Comparison of ENCODE assay signal across 10 mouse cellular contexts in the genomic region with DNA sequence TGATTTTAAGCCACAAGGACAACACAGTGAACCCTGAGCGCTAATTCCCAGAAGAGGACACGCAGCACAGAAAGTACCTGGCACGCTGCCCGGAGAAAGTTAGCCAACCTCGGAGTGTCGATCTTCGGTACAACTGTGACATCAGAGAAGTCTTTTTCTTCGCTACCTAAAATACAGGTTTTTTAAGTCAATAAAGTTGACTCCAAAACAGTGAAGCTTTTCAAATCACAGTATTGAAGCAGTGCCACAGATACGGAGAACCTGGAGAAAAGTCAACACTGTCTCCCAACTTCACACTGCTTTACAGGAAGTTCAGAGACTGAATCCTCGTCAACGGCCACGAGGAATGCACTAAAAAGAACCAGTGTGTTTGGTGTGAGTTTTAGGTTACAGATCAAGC. TPM values are rescaled to one million over a fixed set of nuclear protein-coding genes. Genes with fewer than 3 reads are reported as not detected.
DNase-seq lines count a peak whose midpoint lies in the region; ATAC-seq and TF ChIP-seq lines count a peak whose summit lies in the region.
"Had no signal": no experiment of that assay in that cellular context is flagged by ENCODE, and none has a peak within 500 bp of the region (broad histone marks: within the 10 kb centered on the region; RNA-seq: fewer than 3 reads in every experiment).

No protein-coding gene starts in this region.

- DNase-seq in kidney, adult 2 months: peak; percentile 95
- peak; percentile 88 for DNase-seq in adrenal gland, adult 2 months
- DNase-seq in gastrocnemius, postnatal 36 days: peak; percentile 83 to 89
- peak; percentile 69 for DNase-seq in liver, postnatal 0 days
- DNase-seq in testis, postnatal 14 days (ENCODE audit: low spot score): peak; percentile 81
- no peak for DNase-seq in left cerebral cortex, postnatal 36 days (ENCODE audit: low spot score in 2 of 2)
- no peak for DNase-seq in retina, embryonic 14.5 days (ENCODE audit: low spot score)

- peak overlapping the region; percentile 15; the same call in 1 of the 2 replicates for H3K4me3 ChIP-seq in kidney, adult 2 months (ENCODE audit: insufficient read depth, low read depth, low read length)
- H3K4me3 ChIP-seq in kidney, embryonic 16.5 days (ENCODE audit: low read length): no peak overlapping the region
- no peak overlapping the region for H3K4me3 ChIP-seq in liver, postnatal 0 days (ENCODE audit: low read depth, low read length)
- H3K4me3 ChIP-seq: neural tube, embryonic 13.5 days had no signal

- TF ChIP-seq POLR2A in kidney, adult 2 months (IDR thresholded peaks at IDR 0.05; ENCODE audit: low read depth, low read length): no peak

- H3K9me3 ChIP-seq in kidney, embryonic 16.5 days (ENCODE audit: low read length): no peaks in the 10 kb centered on the region
- no peaks in the 10 kb centered on the region for H3K9me3 ChIP-seq in liver, postnatal 0 days (ENCODE audit: low read length)
- H3K9me3 ChIP-seq: neural tube, embryonic 13.5 days had no signal

- no peak for TF ChIP-seq CTCF in kidney, adult 2 months (conservative IDR thresholded peaks at IDR 0.05; ENCODE audit: insufficient read depth, insufficient read length, low read depth, low read length)
- TF ChIP-seq CTCF in liver, postnatal 0 days (IDR thresholded peaks at IDR 0.05; ENCODE audit: low read depth): no peak

- peak overlapping the region; percentile 61; the same call in 1 of the 2 replicates for H3K27ac ChIP-seq in kidney, adult 2 months (ENCODE audit: insufficient read depth, low read depth, low read length)
- no peak overlapping the region for H3K27ac ChIP-seq in kidney, embryonic 16.5 days (ENCODE audit: low read length)
- H3K27ac ChIP-seq in liver, postnatal 0 days (ENCODE audit: low read depth): peak overlapping the region; percentile 24; the same call in 1 of the 2 replicates
- H3K27ac ChIP-seq: neural tube, embryonic 13.5 days had no signal

- peak; percentile 81 for TF ChIP-seq EP300 in liver, postnatal 0 days (IDR thresholded peaks at IDR 0.05; ENCODE audit: low read depth)

- H3K4me2 ChIP-seq in kidney, embryonic 16.5 days (replicated peaks; ENCODE audit: low read depth, low read length): no peak overlapping the region
- 0 out of 2 replicates have a peak overlapping the region, but pooled peaks have one; percentile 18 for H3K4me2 ChIP-seq in liver, postnatal 0 days (ENCODE audit: low read depth, low read length)
- H3K4me2 ChIP-seq: neural tube, embryonic 13.5 days had no signal

- H3K4me1 ChIP-seq in kidney, adult 2 months (ENCODE audit: control insufficient read depth, insufficient read depth, low read length): peaks cover 3% of the 10 kb centered on the region; the same call in 1 of the 2 replicates
- no peaks in the 10 kb centered on the region for H3K4me1 ChIP-seq in kidney, embryonic 16.5 days (ENCODE audit: insufficient read depth, low read length)
- H3K4me1 ChIP-seq in liver, postnatal 0 days (ENCODE audit: insufficient read depth): no peaks in the 10 kb centered on the region
- H3K4me1 ChIP-seq: neural tube, embryonic 13.5 days had no signal

- 13% methylated on average over 12 of the region's 12 CpGs for WGBS in kidney, adult 2 months
- WGBS in kidney, embryonic 16.5 days: 49% methylated on average over 12 of the region's 12 CpGs
- WGBS in liver, postnatal 0 days (ENCODE audit: insufficient replicate concordance): 57% methylated on average over 12 of the region's 12 CpGs

- H3K9ac ChIP-seq in kidney, embryonic 16.5 days (replicated peaks; ENCODE audit: low read length): no peak overlapping the region
- H3K9ac ChIP-seq in liver, postnatal 0 days (replicated peaks): no peak overlapping the region
- H3K9ac ChIP-seq: neural tube, embryonic 13.5 days had no signal

- intact Hi-C loops in gastrocnemius, postnatal 36 days (cut with DNase I): loop anchor here (5.0 kb wide), 1 partner anchor 391 kb away; no protein-coding TSS in a partner anchor
- intact Hi-C loops in left cerebral cortex, postnatal 36 days (cut with DNase I): no loop called here

- no peak for ATAC-seq in kidney, embryonic 16.5 days (ENCODE audit: low FRiP score, low TSS enrichment)
- 0 out of 2 replicates have a peak, but pooled peaks have one; percentile 21 for ATAC-seq in liver, postnatal 0 days

- no peaks in the 10 kb centered on the region for H3K27me3 ChIP-seq in kidney, adult 2 months (replicated peaks; ENCODE audit: control insufficient read depth, insufficient read depth, low read length)
- H3K27me3 ChIP-seq in kidney, embryonic 16.5 days (ENCODE audit: insufficient read depth, low read length): no peaks in the 10 kb centered on the region
- H3K27me3 ChIP-seq in liver, postnatal 0 days (ENCODE audit: insufficient read depth, low read length): no peaks in the 10 kb centered on the region
- H3K27me3 ChIP-seq: neural tube, embryonic 13.5 days had no signal

- H3K36me3 ChIP-seq in kidney, adult 2 months (ENCODE audit: control insufficient read depth, insufficient read depth, low read length): no peaks in the 10 kb centered on the region
- 0 out of 2 replicates have a peak, but pooled peaks cover 5% of the 10 kb centered on the region for H3K36me3 ChIP-seq in kidney, embryonic 16.5 days (ENCODE audit: insufficient read depth, low read length)
- no peaks in the 10 kb centered on the region for H3K36me3 ChIP-seq in liver, postnatal 0 days (replicated peaks; ENCODE audit: insufficient read depth, low read length)

RNA-seq across cellular contexts. Expression of a gene that starts 31.2 kb away (rescaled TPM):
- polyA plus RNA-seq in kidney, adult 2 months (2012; rRNA removed): 5.5 and 5.9 TPM in 2 replicates
- 16.5 and 25.8 TPM in 2 replicates for polyA plus RNA-seq in kidney, embryonic 16.5 days (2015; fragmentation: Nextera tagmentation; extraction: Ambion mirVana)
- total RNA-seq in adrenal gland, adult 2 months (2021): 10 to 100 TPM in 1 of 2 experiments, 1 to 10 TPM in 1; 6.0 to 12.8 TPM
- 2.2 and 2.5 TPM in 2 replicates for polyA plus RNA-seq in adrenal gland, adult 2 months (2012; rRNA removed)
- 10 to 100 TPM in 1 of 2 experiments, 1 to 10 TPM in 1; 9.2 to 10.7 TPM for total RNA-seq in gastrocnemius, postnatal 36 days (2021)
- polyA plus RNA-seq in liver, postnatal 0 days (2015; fragmentation: Nextera tagmentation; extraction: Ambion mirVana): 3.2 and 4.2 TPM in 2 replicates
- 10 to 100 TPM; 15.4 to 23.8 TPM for total RNA-seq in left cerebral cortex, postnatal 36 days (2021)

RNA-seq across cellular contexts. Expression of a gene that starts 43.6 kb away (rescaled TPM):
- polyA plus RNA-seq in kidney, adult 2 months (2012; rRNA removed): not detected in 2 replicates
- polyA plus RNA-seq in kidney, embryonic 16.5 days (2015; fragmentation: Nextera tagmentation; extraction: Ambion mirVana): not detected in 2 replicates
- total RNA-seq in adrenal gland, adult 2 months (2021): not detected
- not detected in 2 replicates for polyA plus RNA-seq in adrenal gland, adult 2 months (2012; rRNA removed)
- not detected for total RNA-seq in gastrocnemius, postnatal 36 days (2021)
- not detected in 2 replicates for polyA plus RNA-seq in liver, postnatal 0 days (2015; fragmentation: Nextera tagmentation; extraction: Ambion mirVana)
- not detected for total RNA-seq in left cerebral cortex, postnatal 36 days (2021)
- total RNA-seq: MEL had no signal
- polyA plus RNA-seq: neural tube, embryonic 13.5 days had no signal

RNA-seq across cellular contexts. Expression of a gene that starts 49.4 kb away (rescaled TPM):
- polyA plus RNA-seq in kidney, adult 2 months (2012; rRNA removed): 6.8 and 8.8 TPM in 2 replicates
- polyA plus RNA-seq in kidney, embryonic 16.5 days (2015; fragmentation: Nextera tagmentation; extraction: Ambion mirVana): 17.2 and 17.5 TPM in 2 replicates
- 10 to 100 TPM; 55.7 to 59.7 TPM for total RNA-seq in adrenal gland, adult 2 months (2021)
- polyA plus RNA-seq in adrenal gland, adult 2 months (2012; rRNA removed): 12.3 and 14.0 TPM in 2 replicates
- total RNA-seq in gastrocnemius, postnatal 36 days (2021): 10 to 100 TPM; 18.7 to 20.6 TPM
- 4.8 and 5.7 TPM in 2 replicates for polyA plus RNA-seq in liver, postnatal 0 days (2015; fragmentation: Nextera tagmentation; extraction: Ambion mirVana)
- 10 to 100 TPM; 48.8 to 70.1 TPM for total RNA-seq in left cerebral cortex, postnatal 36 days (2021)

Comparison
In these comparisons a context has a peak if more than half of its experiments do, and no peak if none do; other contexts are left out.
1. DNase-seq: peak in kidney, adult 2 months (single experiment), adrenal gland, adult 2 months (single experiment), gastrocnemius, postnatal 36 days (2 of 2), liver, postnatal 0 days (single experiment) and testis, postnatal 14 days (single experiment); none in left cerebral cortex, postnatal 36 days (0 of 2) and retina, embryonic 14.5 days (single experiment).